Mouse (Mus musculus): ENCODE results near the gene Gm21973.

Gm21973 gene

DNA sequence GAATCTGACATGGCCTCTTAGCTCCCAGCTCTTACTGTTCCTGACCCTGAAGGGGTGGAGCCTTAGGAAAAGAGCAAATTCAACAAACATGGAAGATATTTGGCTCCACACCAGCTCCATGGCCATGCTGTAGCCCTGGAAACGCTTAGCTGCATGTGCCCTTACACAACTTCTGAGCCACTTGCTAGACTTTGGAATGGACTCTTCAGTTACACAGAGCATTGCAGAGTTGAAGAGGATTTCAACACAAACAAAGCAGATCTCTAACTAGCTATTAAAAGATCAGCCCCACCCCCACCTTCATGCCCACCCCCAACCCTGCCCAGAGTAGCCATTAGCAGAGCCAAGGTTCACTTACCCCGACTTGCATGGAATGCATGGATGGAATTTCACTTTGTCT, 74.6 kb downstream of the Gm21973 start:
- no peak for DNase-seq (ENCODE audit: low spot score)

DNA sequence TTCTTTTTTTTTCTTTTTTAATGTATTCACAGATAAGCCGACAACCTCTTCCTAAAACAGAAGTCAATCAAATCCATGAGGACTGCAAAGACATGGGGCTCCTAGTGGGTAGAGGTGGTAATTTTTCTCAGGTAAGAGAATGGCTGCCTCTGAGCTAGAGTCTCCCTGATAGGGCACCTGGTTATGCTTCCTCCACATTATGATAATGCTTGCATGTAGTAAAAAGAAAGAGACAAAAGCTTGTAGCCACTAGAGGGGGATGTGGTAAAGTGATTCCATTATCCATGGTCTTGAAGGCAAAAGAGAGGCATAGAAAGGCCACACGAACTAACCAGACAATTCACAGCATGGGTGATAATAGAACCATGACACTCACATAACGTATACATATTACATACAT, 75.2 kb downstream of the Gm21973 start:
- peak; percentile 66 for DNase-seq (ENCODE audit: low spot score)

DNA sequence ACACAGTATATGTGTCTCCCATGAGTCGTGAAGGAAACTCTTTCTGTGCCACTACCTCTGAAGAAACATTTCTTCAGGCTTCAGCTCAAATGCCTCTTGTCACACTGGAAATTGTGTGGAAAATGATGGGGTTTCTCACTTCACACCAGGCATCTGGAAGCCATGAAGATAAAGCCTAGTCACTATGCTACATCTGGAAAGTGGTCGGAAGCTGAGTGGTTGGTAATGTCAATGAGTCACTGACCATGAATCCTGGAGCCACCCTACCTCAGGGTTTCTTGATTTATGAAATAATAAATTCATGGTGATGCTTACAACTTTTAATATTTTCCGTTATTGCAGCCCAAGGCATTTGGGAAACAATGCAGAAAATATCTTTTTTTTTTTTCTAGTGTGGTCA, 84.7 kb downstream of the Gm21973 start:
- DNase-seq (ENCODE audit: low spot score) = no peak

DNA sequence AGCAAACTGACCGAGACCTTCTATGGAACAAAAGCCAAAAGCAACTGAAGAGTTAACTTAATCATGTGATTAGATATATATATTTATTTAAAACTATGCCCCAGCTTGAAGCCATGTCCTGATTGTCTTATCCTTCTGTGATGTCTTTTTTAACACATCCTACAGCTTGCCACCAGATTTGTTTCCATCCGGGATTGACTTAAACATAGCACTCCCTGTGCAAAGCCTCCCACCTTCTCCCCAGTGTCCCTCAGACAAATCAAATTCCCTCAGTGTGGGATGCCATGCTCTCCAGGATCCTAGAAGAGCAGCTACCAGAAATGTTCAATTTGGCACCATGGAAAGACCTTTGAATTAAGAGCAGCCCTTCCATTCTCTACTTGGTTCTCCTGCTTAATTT, 85.7 kb downstream of the Gm21973 start:
- DNase-seq (ENCODE audit: low spot score) = no peak

DNA sequence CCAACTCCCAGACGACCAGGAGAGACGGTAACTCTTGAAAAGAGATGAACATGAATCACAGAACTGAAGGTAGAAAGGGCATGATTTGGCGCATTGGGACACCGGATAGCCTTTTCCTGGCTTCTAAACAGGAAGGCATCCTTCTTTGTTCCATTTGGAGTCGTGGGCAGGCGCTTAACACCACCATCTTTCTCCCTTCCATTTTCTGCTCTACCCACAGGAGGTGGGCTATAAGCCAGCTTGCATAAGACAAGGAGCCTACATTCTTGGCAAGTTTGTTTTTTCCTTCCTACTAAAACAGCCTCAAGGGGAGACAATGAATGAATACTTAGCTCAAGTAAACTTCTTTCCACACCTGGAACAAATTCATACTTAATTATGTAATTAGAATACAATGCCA, 88.5 kb downstream of the Gm21973 start:
- no peak for DNase-seq (ENCODE audit: low spot score)

DNA sequence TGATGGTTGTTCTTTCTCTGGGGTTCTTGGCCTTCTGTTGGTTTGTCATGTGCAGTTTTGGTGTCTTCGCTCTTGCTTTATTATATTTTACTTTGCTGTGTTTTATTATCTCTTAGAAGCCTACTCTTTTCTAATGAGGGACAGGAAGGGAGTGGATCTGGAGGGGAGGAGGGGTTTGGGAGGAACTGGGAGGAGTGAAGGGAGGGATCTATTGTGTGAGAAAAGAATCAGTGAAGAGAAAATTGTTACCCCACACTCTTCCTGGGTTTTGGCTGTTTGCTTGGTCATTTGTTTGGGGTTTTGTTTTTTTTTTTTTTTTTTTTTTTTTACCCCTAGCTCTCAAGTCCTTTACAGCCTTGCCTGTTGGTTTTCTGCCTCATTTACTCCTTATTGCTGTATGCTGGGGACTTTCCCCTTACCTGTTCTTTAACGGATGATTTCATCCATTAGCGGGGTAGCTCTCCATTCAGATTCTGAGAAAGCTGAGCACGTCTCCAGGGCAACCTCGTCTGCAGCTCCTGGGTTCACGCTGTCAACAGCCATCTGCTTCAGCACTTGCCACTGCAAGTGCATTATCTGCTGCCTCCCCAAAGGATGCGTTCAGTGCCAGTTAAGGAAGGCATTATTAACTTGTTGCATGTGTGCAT, 96.1 kb downstream of the Gm21973 start:
- peak; percentile 60 for DNase-seq (ENCODE audit: low spot score)

DNA sequence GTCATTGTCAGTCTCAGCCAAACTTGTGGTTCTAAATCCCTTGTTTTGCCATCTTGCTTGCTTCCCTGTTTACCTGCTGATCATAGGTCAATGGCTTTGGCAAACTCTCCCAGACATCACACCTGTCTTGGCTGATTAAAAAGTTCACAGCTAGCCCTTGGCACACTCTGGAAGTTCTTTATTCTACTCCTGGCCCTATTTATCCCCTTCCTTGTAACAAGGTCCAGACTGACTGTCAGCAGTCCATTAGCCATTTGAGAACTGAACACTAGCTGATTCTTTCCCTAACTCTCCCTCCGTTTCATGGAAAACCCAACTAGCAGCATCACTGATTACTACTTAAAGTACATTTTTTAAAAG, 96.6 kb downstream of the Gm21973 start:
- no peak for DNase-seq (ENCODE audit: low spot score)

Measured in embryo, embryonic 10.5 days (tissue).